Mouse (Mus musculus): ENCODE measurements around the gene Tor1aip2.

- TF ChIP-seq CTCF (IDR thresholded peaks at IDR 0.05; ENCODE audit: borderline replicate concordance, insufficient read depth, low read depth, low read length) (no peak), POLR2A (IDR thresholded peaks at IDR 0.05; ENCODE audit: borderline replicate concordance, insufficient read depth, low read length) (no peak)
These were observed 38.1 kb downstream of the Tor1aip2 start for GRCm38 (mm10) chr1:156073169-156073821.

All from cerebellum, adult 2 months (tissue).